Mouse (Mus musculus): ENCODE measurements around the gene Myo9b. TPM values are rescaled to one million over a fixed set of nuclear protein-coding genes. Genes with fewer than 3 reads are reported as not detected.

Myo9b gene
- polyA plus RNA-seq, 1 experiment from 2014 or later = 9.1 TPM

- 89% methylated on average over 2 of the region's 2 CpGs for whole genome bisulfite sequencing
- TF ChIP-seq EP300 (IDR thresholded peaks at IDR 0.05) (no peak), CTCF (IDR thresholded peaks at IDR 0.05) (no peak)
- Histone ChIP-seq H3K27ac (ENCODE audit: low read length) (no peak overlapping the region), H3K36me3 (ENCODE audit: insufficient read depth, low read length) (peaks cover 3% of the 10 kb centered on the region; the same call in 1 of the 2 replicates), H3K27me3 (replicated peaks; ENCODE audit: insufficient read depth, low read length) (no peaks in the 10 kb centered on the region), H3K9ac (replicated peaks; ENCODE audit: low read depth) (no peak overlapping the region), H3K4me3 (ENCODE audit: low read depth, low read length) (no peak overlapping the region), H3K4me1 (ENCODE audit: insufficient read depth, low read depth, low read length) (no peaks in the 10 kb centered on the region), H3K9me3 (ENCODE audit: low read length) (no peaks in the 10 kb centered on the region), H3K4me2 (replicated peaks; ENCODE audit: low read depth, low read length) (no peak overlapping the region)
- ATAC-seq (peak; percentile 35; the same call in 1 of the 2 replicates), DNase-seq (ENCODE audit: low spot score) (peak; percentile 49)
Observed at GRCm38 (mm10) chr8:71296188-71296621, 23.7 kb downstream of the Myo9b start.

GRCm38 (mm10) chr8:71296784-71297183 lies 24.3 kb downstream of the Myo9b start:
- Histone ChIP-seq H3K27me3 (replicated peaks; ENCODE audit: insufficient read depth, low read length) (no peaks in the 10 kb centered on the region), H3K36me3 (ENCODE audit: insufficient read depth, low read length) (no peaks in the 10 kb centered on the region), H3K9ac (replicated peaks; ENCODE audit: low read depth) (no peak overlapping the region), H3K27ac (ENCODE audit: low read length) (no peak overlapping the region), H3K4me1 (ENCODE audit: insufficient read depth, low read depth, low read length) (no peaks in the 10 kb centered on the region), H3K4me2 (replicated peaks; ENCODE audit: low read depth, low read length) (no peak overlapping the region), H3K9me3 (ENCODE audit: low read length) (no peaks in the 10 kb centered on the region), H3K4me3 (ENCODE audit: low read depth, low read length) (no peak overlapping the region)
- ATAC-seq = no peak
- 89% methylated on average over 2 of the region's 2 CpGs for WGBS
- TF ChIP-seq EP300 (IDR thresholded peaks at IDR 0.05) (no peak), CTCF (IDR thresholded peaks at IDR 0.05) (no peak)
- no peak for DNase-seq (ENCODE audit: low spot score)

- Histone ChIP-seq H3K4me1 (ENCODE audit: insufficient read depth, low read depth, low read length) (no peaks in the 10 kb centered on the region), H3K27me3 (replicated peaks; ENCODE audit: insufficient read depth, low read length) (no peaks in the 10 kb centered on the region), H3K4me3 (ENCODE audit: low read depth, low read length) (no peak overlapping the region), H3K9ac (replicated peaks; ENCODE audit: low read depth) (no peak overlapping the region), H3K36me3 (ENCODE audit: insufficient read depth, low read length) (no peaks in the 10 kb centered on the region), H3K9me3 (ENCODE audit: low read length) (no peaks in the 10 kb centered on the region), H3K27ac (ENCODE audit: low read length) (no peak overlapping the region), H3K4me2 (replicated peaks; ENCODE audit: low read depth, low read length) (no peak overlapping the region)
- TF ChIP-seq CTCF (IDR thresholded peaks at IDR 0.05) (no peak), EP300 (IDR thresholded peaks at IDR 0.05) (no peak)
- DNase-seq (ENCODE audit: low spot score) = no peak
- 100% methylated on average over 1 of the region's 1 CpGs for WGBS
- no peak for ATAC-seq
Observed at GRCm38 (mm10) chr8:71297439-71297838, 24.9 kb downstream of the Myo9b start.

- Histone ChIP-seq H3K9me3 (ENCODE audit: low read length) (peaks cover 3% of the 10 kb centered on the region; the same call in 1 of the 2 replicates), H3K4me1 (ENCODE audit: insufficient read depth, low read depth, low read length) (no peaks in the 10 kb centered on the region), H3K4me3 (ENCODE audit: low read depth, low read length) (no peak overlapping the region), H3K4me2 (replicated peaks; ENCODE audit: low read depth, low read length) (no peak overlapping the region), H3K27me3 (replicated peaks; ENCODE audit: insufficient read depth, low read length) (no peaks in the 10 kb centered on the region), H3K36me3 (ENCODE audit: insufficient read depth, low read length) (no peaks in the 10 kb centered on the region), H3K27ac (ENCODE audit: low read length) (no peak overlapping the region), H3K9ac (replicated peaks; ENCODE audit: low read depth) (no peak overlapping the region)
- ATAC-seq = no peak
- DNase-seq (ENCODE audit: low spot score) = no peak
- WGBS = 92% methylated on average over 3 of the region's 3 CpGs
- TF ChIP-seq EP300 (IDR thresholded peaks at IDR 0.05) (no peak), CTCF (IDR thresholded peaks at IDR 0.05) (no peak)
Observed at GRCm38 (mm10) chr8:71299716-71300115, 27.2 kb downstream of the Myo9b start.

GRCm38 (mm10) chr8:71302788-71303187 lies 30.3 kb downstream of the Myo9b start:
- WGBS = 100% methylated on average over 1 of the region's 1 CpGs
- H3K4me1 ChIP-seq (ENCODE audit: insufficient read depth, low read depth, low read length) = no peaks in the 10 kb centered on the region
- H3K4me3 ChIP-seq (ENCODE audit: low read depth, low read length) = no peak overlapping the region
- H3K36me3 ChIP-seq (ENCODE audit: insufficient read depth, low read length) = no peaks in the 10 kb centered on the region
- no peak for TF ChIP-seq EP300 (IDR thresholded peaks at IDR 0.05)
- no peak for TF ChIP-seq CTCF (IDR thresholded peaks at IDR 0.05)
- ATAC-seq (no peak), DNase-seq (ENCODE audit: low spot score) (no peak)
- H3K4me2 ChIP-seq (replicated peaks; ENCODE audit: low read depth, low read length) = no peak overlapping the region
- H3K27me3 ChIP-seq (replicated peaks; ENCODE audit: insufficient read depth, low read length) = no peaks in the 10 kb centered on the region
- peaks cover 3% of the 10 kb centered on the region; the same call in 1 of the 2 replicates for H3K9me3 ChIP-seq (ENCODE audit: low read length)
- no peak overlapping the region for H3K9ac ChIP-seq (replicated peaks; ENCODE audit: low read depth)
- no peak overlapping the region for H3K27ac ChIP-seq (ENCODE audit: low read length)

- Histone ChIP-seq H3K36me3 (ENCODE audit: insufficient read depth, low read length) (no peaks in the 10 kb centered on the region), H3K4me3 (ENCODE audit: low read depth, low read length) (no peak overlapping the region), H3K4me1 (ENCODE audit: insufficient read depth, low read depth, low read length) (no peaks in the 10 kb centered on the region), H3K4me2 (replicated peaks; ENCODE audit: low read depth, low read length) (no peak overlapping the region), H3K27ac (ENCODE audit: low read length) (no peak overlapping the region), H3K9ac (replicated peaks; ENCODE audit: low read depth) (no peak overlapping the region), H3K9me3 (ENCODE audit: low read length) (peaks cover 3% of the 10 kb centered on the region; the same call in 1 of the 2 replicates), H3K27me3 (replicated peaks; ENCODE audit: insufficient read depth, low read length) (no peaks in the 10 kb centered on the region)
- DNase-seq (ENCODE audit: low spot score) = no peak
- no peak for ATAC-seq
- WGBS = 73% methylated on average over 1 of the region's 1 CpGs
- TF ChIP-seq CTCF (IDR thresholded peaks at IDR 0.05) (no peak), EP300 (IDR thresholded peaks at IDR 0.05) (no peak)
Observed at GRCm38 (mm10) chr8:71303632-71304031, 31.1 kb downstream of the Myo9b start.

- Histone ChIP-seq H3K4me2 (replicated peaks; ENCODE audit: low read depth, low read length) (no peak overlapping the region), H3K27ac (ENCODE audit: low read length) (no peak overlapping the region), H3K9ac (replicated peaks; ENCODE audit: low read depth) (no peak overlapping the region), H3K4me3 (ENCODE audit: low read depth, low read length) (no peak overlapping the region), H3K27me3 (replicated peaks; ENCODE audit: insufficient read depth, low read length) (no peaks in the 10 kb centered on the region), H3K9me3 (ENCODE audit: low read length) (peaks cover 3% of the 10 kb centered on the region; the same call in 1 of the 2 replicates), H3K36me3 (ENCODE audit: insufficient read depth, low read length) (no peaks in the 10 kb centered on the region), H3K4me1 (ENCODE audit: insufficient read depth, low read depth, low read length) (no peaks in the 10 kb centered on the region)
- 57% methylated on average over 1 of the region's 1 CpGs for WGBS
- ATAC-seq (peak; percentile 43; the same call in 1 of the 2 replicates), DNase-seq (ENCODE audit: low spot score) (no peak)
- TF ChIP-seq EP300 (IDR thresholded peaks at IDR 0.05) = no peak
- TF ChIP-seq CTCF (IDR thresholded peaks at IDR 0.05) = no peak
Observed at GRCm38 (mm10) chr8:71305988-71306387, 33.5 kb downstream of the Myo9b start.

Data from lung, postnatal 0 days (tissue).